Mouse (Mus musculus): ENCODE data around the gene Prkcz.
"Not testable (repeated sequence)": the region's sequence is repeated elsewhere in the genome, so short reads cannot be mapped to it uniquely, and the experiment has no call there.

Gene Prkcz

DNA sequence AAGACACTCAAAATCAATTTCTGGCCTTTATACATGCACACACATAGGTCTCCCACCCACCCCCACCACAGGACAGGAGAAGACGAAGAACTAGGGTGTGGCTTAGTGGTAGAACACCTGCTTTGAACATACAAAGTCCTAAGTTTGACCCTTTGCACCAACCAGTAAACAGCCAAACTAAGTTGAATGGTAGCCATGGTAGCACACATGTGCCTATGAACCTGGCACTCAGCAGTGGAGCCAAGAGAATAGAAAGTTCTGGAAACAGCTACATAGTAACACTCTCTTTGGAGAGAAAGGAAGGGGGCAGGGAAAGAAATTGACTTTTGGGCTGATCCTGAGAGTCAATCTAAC lies 80.4 kb downstream of the Prkcz start:
- no peak for DNase-seq

DNA sequence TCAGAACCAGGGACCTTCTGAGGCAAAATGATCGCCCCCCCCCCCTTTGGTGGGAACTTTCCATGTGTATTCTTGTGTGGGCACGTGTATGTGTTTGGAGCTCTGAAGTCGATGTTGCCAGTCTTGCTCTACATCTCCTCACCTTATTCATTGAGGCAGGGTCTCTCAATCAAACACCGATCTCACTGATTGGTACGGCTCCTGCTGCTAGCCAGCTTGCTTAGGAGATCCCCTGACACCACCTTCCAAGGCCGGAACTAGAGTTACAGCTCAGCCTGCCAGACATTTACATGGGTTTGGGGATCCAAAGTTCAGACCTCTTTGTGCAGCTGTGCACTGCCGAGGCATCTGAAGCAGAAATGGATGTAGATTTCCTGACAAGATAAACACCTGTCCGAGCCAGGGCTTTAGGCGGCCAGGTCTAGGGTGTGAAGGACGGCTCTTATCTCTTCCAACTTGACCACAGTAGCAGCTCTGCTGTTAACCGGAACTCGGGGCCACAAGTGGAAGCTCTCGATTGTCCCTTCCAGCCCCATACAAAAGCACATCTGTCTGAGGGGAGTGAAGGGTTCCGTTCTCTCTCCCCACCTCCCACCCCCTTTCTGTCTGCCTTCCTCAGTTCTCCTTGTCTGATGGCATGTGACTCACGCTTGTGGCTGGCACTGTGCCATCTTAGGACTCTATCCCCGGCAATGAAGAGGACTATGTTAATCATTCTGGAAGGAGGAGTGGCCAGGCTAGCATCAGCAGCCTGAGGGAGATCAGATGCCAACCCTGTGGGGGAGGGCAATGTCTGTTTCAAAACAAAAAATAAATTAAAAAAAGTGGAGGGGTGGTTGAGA lies 81.0 kb downstream of the Prkcz start:
- DNase-seq: no peak

DNA sequence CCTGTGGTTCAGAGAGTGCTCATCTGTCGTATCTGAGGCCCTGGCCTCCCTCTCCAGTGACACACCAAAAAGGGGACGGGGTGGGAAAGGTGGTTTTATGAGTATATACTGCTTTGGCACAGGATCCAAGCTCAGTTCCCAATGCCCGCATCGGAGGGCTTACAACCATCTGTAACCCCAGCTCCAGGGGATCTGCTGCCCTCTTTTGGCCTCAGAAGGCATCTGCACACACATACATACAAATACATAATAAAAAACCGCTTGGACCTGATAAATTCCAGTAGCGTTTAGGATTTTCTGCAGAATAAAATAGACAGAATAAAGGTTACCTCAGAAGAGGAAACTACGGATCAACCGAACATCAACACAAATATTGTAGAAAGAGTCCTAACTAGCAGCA lies 82.1 kb downstream of the Prkcz start:
- DNase-seq: no peak

- DNase-seq: no peak
Measured at GRCm38 (mm10) chr4:155277963-155278362, 83.2 kb downstream of the Prkcz start.

DNA sequence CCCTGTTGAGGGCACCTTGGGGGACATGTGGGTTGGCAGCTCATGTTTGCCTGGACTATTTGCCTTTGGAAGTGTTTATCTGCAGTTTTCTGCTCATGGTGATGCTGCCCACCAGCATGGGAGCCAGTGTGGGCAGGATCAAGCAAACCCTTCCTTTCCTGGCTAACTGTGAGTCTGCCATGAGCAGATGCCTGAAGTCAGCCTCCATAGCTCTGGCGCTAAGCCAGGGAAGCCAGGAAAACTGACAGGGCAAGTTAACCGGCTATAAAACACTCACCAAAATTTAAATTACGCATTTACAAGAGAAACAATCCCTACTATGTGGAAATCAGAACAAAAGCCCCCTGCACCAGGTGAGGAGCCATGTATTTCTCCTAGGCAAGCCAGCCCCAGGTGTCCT lies 86.3 kb downstream of the Prkcz start:
- no peak for DNase-seq

- DNase-seq: no peak
Measured at GRCm38 (mm10) chr4:155274451-155274850, 86.7 kb downstream of the Prkcz start.

DNA sequence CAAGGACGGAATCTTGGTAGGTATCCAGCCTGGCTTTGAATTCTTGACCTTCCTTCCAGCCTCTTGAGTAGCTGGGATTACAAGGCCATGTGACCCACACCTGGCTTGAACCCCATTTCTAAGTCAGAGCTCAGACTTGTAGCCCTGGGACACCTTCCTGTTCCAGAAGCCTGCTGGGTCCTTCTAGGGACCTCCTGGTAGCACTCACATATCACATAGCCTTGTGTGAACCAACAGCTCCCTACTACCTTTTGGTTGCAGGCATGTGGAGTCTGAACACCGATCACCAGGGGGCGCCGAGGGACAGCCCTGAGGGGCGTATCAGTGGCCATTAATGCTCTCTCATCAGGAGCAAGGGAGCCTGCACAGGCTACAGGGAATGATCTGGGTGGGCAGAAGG lies 92.8 kb downstream of the Prkcz start:
- DNase-seq: peak; percentile 76

DNA sequence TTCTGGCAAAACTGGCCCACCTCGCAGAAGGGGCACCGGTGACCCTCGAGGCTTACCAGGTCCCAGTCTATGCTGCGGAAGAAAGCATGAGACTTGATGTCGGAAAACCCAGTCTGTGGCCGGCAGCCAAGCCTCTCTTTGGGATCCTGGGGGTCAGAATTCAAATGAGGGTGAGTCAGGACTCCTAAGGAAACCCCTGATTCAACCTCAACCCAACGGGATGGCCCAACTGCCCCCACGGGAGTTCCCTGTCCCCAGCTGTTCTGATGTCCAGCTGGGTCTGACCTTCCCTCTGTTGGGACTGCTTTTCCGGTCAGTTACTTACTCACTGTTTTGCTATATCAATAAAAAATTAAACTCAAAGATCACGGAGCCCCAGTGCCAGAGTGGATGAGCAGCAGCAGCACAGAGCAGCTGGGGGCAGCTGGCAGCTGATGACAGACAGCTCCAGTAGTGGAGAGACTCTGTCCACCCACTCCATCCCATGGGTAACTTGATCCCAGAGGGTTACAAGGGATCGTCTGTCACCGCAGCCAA lies 93.5 kb downstream of the Prkcz start:
- DNase-seq: no peak

DNA sequence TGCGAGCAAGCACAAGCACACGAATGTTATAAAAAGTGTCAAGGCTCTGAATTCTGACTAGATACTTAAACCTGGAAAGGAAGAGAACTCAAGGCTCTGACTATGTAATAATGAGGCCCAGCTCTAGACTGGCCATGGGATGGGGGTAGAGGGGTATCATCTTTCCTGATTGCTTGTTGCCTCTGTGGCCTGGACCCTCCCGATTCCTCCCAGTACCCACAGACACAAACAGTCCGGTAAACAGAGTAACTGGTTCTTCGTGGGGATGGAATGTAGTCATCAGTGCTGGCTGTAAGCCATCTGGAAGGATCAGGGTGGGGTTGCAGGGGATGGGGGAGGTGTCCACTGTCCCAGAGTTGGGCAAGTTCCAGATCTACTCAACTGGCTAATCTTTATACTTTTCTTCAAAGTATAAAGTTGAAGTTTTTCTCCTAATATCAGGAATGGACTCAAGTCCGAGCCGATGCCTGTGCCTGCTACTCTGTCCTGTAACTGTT lies 94.1 kb downstream of the Prkcz start:
- no peak for DNase-seq

DNA sequence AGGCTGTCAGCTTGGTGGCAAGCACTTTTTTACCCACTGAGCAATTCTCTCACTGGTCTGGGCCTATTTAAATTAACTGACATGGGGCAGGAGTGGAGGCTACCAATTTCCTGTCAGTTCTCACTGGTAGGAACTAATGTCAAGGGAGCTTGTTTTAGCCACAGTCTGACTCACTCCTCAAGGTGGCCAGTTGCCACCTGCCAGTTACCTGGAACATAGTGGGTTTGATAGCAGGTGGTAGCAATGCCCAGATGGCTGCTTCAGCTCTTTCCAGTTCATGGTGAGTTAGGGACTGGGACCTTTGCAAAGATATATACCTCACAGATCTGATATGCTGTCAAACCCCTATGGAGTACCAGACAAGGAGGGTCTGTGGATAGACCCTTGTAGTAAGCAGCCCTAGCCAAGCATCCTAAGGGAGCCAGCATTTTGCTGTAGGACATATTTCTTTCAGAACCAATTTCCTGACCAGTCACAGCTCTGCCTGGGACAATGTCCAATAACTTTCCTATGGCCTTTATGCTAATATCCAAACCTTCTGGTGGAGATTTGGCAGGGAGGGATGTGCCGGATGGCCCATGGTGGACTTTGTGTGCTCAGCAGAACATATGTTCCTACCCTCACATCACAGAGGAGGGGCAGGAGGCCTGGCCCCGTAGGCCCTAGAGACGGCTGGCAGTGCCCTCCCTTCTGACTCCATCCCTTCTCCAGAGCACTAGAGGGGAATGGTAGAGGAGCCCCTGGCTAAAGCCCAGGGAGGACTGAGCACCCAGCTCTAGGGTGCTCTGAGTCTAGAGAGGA lies 96.4 kb downstream of the Prkcz start:
- DNase-seq: no peak

DNA sequence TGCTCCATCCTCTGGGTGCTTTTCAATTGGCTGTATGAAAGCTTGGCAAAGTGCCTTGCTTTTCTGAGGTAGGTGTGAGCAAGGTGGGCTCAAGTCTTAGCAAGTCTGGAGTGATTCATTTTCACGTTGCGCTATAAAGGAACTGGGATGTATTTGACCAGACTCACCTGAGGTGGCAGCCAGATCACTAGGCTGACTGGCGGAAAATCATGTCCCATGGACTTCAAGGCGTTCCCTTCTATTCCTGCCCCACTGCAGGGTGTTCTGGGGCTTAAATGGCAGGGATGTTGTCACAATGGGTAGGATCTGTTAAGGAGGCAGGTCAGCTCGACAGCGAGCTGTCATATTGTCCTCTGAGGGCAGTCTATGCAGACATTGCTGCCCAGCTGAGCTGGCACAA lies 108.9 kb downstream of the Prkcz start:
- DNase-seq: no peak

- no peak for DNase-seq
Measured at GRCm38 (mm10) chr4:155251147-155251546, 110.0 kb downstream of the Prkcz start.

DNA sequence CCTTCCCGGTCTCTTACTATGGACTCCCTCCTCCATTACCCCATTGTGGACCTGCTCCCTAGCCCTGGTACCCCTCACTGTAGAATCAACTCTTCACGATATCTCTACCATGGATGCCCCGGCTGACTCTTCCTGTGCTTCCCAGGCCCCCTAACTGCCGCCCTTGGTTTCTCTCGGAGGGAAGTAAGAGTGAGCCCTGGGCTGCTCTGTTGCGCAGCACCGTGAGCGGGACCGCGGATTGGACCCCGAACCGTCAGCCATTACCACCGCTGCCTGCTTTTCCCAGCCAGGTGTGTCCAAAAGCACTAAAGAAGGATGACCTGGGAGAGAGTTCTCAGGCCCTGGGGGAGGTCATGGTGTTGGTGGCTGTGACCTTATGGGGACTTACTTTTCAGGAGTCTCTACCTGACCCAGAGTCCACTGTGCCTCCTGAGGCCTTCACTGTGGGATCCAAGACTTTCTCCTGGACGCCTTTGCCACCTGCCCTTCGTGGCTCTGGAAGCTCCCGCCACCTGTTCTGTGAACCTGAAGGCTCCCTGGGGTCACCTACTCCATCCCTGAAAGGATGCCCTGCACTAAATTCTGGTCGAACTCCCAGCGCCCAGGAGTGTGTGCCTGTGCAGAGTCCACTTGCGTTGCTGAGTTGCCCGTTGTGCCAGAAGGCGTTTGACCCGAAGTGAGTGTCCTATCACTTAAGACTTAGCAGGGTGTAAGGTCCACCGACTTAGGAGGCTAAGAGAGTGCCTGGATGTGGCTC lies 110.6 kb downstream of the Prkcz start:
- peak; percentile 45 for DNase-seq

- DNase-seq: peak; percentile 87
Measured at GRCm38 (mm10) chr4:155249648-155250351, 111.4 kb downstream of the Prkcz start, which contains the start of gene Faap20. Faap20 (plus strand) TSS chr4:155249802.

- peak; percentile 90 for DNase-seq
Measured at GRCm38 (mm10) chr4:155249257-155249647, 111.9 kb downstream of the Prkcz start.

GRCm38 (mm10) chr4:155248054-155248453 lies 113.1 kb downstream of the Prkcz start:
- not testable (repeated sequence) for DNase-seq

GRCm38 (mm10) chr4:155246691-155247105 lies 114.5 kb downstream of the Prkcz start:
- peak; percentile 61 for DNase-seq

DNA sequence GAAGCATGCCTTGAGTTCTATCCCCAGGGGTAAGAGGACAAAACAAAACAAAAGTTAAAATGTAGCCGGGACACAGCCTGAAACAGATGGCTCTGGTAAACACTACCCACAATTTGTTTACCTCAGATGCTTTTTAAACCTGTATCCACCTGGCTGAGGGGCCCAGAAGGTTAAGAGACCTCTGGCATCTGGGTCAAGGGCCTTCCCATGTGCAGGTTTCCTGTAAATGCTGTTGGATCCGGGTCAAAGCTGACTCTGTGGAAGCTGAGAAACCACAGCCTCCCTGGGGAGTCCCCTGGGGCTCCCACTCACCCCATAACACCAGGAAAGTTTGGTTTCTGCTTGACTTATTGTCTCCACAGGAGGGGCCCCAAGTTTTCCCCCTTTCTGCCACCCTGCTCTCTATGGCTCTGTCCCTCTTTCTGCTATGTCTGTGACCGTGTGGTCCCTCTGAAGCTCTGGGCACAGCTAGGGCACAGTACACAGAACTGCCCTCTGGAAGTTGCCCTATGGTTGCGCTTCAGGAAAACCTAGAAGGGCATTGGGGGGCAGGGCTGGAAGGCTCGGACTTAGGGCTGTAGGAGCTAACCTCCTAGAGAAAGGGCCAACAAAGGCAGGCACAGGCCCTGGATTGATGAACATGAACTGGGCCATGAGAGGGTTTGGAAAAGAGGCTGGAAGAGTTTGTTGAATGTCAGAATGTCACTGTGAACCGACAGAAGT lies 115.2 kb downstream of the Prkcz start:
- no peak for DNase-seq

DNA sequence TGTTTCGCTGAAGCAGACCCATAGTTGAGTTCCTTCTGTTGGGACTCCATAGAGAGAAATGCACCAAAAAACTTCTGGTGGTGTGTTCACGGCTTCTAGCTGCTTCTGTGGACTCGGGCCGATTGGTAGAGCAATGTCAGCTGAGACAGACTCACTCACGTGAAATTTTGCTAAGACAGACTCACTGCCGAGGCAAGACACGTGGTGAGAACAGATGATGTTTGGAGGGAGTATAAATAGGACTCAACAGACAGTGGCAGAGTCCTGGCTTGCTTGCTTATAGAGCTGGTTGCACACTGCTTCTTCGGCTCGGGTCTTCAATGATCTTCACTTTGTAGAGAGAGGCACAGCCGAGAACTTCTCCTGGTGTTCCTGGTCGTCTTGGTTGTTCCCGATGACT lies 117.9 kb downstream of the Prkcz start:
- DNase-seq: no peak

GRCm38 (mm10) chr4:155242292-155242691 lies 118.9 kb downstream of the Prkcz start:
- no peak for DNase-seq

DNA sequence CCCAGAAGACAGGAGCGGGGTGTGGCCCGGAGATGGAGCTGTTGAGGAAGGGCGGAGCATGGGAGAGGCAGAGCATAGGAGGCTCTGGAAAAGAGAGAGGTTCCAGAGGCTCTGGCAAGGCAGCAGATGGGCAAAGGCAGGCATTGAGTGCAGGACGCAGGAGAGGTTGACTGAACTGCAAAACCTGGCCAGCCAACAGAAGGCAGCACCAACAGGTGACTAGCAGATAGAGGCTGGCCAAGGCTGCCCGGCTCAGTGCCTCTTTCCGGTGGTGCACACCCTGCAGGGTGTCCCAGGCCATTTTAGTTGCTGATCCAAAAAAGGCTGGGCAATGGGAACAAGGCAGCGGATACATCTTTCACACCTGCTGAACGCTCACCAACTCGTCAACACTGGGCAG lies 119.4 kb downstream of the Prkcz start:
- DNase-seq: no peak

GRCm38 (mm10) chr4:155239494-155239893 lies 121.7 kb downstream of the Prkcz start:
- no peak for DNase-seq
